Mouse (Mus musculus) cerebellum, adult 9-10 months (tissue): ENCODE results near the gene Gsg1l.
A peak's percentile ranks its signal among the peaks of the same experiment; 100 is the strongest.

Experiments
- DNase-seq: peaks from one replicate; pipeline ENCODE4 v3.0.0; 2022

The Gsg1l gene

GRCm38 (mm10) chr7:126031598-126032364 lies 50.4 kb downstream of the Gsg1l start:
- peak; percentile 96 for DNase-seq

DNA sequence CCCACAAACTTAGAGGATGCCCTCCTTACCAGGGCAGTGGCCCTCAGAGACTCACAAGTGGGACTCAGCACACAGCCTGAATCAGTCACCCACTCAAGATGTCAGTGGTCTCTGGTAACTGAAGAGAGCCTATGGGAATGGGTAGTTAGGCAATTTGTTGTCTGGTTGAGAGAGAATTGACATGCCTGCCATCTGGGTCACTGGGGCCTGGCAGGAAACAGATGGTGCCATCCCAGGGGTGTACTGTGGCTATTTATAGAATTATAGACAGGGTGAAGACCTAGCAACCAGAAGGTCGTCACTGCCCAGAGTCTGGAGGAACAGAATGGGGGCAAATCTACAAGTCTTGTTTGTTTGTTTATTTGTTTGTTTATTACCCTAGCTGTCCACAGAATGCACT lies 54.8 kb downstream of the Gsg1l start:
- DNase-seq: peak; percentile 72

DNA sequence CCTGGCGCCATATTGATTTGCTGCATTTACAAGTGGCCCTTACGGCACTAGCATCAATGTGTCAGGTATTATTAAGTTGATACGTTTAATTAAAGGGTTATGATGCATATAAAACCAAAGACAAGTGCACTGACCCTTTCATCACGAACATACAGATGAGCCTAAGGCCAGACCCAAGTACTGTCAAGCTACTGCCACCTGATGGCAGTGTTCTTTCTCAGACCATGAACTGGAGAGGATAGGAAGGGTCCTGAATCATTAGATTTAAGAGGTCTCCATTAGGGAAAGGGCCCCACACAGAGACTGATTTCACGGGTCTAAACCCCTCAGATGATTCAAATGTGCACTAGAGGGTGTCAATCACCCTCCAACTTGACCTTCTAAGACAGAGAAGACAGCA lies 55.6 kb downstream of the Gsg1l start:
- no peak for DNase-seq

GRCm38 (mm10) chr7:126019966-126020365 lies 62.2 kb downstream of the Gsg1l start:
- no peak for DNase-seq

DNA sequence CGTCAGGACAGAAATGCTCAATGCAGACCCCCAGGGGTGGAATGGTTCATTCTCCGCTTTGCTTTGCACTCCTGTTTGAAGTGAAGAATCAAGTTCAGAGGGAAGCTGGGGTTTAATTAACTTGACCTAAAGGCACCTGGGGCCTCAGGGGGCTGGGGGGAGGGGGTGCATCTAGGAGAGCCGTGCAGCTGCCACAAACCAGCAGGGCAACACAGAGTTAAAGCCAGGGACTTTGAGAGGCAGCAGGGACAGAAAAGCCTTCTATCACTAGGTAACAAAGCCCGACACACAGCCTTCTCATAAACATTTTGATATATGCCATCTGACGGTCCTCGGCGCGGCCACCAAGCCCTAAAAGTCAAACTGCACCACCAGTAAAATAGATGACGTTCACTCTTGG lies 62.9 kb downstream of the Gsg1l start:
- DNase-seq: no peak

- no peak for DNase-seq
Measured at GRCm38 (mm10) chr7:126017455-126017854, 64.8 kb downstream of the Gsg1l start.

DNA sequence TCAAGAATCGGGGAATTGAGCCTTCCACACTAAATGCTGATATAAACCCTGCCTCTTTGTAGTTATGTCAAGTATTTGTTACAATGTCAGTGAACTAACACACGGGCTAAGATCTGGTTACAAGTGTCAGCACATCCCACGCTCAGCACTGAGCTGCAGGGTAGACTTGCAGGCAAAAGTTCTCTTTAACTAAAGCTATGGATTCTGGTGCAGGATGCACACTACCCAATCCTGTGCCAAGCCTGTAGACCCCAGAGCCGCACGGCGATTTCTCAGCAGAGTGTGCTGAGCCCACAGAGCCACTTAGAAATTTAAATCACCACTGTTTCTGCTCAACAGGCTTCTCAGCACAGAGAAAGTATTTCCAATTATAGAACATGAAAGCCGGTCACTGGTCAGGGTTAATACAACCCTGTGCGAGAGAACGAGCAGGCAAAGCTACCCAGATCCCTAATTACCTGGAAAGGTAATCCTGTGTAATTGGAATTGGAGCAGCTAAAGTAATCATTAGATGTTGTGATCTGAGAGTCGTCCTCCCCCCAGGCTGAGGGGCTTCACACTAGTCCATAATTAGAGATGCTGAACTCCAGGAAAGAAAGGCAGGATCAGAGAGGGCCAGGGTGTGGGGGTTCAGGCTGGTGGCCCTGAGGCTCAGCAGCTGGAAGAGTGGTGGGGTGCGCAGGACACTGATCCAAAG lies 69.7 kb downstream of the Gsg1l start:
- DNase-seq: no peak

GRCm38 (mm10) chr7:126008789-126009148 lies 73.4 kb downstream of the Gsg1l start:
- no peak for DNase-seq

GRCm38 (mm10) chr7:126008139-126008788 lies 73.9 kb downstream of the Gsg1l start:
- no peak for DNase-seq

- DNase-seq: no peak
Measured at GRCm38 (mm10) chr7:126007132-126007910, 74.9 kb downstream of the Gsg1l start.

DNA sequence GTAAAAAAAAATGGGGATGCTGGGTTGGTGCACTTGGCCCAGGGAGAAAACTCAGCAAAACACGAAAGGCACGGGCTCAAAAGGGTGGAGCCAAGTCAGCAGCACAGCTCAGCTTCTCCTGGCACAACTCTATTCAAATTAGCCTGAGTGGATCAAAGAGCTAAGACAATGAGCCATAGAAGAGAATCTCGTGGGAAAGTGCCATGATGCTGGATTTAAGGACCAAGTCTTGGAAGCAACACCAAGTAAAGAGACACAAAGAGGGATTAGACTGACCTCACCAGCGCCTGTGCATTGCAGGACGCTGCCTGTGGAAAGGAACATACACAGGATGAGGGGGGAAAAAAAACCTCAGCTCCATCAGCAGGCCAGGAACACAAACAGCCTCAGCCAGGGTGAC lies 76.9 kb downstream of the Gsg1l start:
- no peak for DNase-seq

DNA sequence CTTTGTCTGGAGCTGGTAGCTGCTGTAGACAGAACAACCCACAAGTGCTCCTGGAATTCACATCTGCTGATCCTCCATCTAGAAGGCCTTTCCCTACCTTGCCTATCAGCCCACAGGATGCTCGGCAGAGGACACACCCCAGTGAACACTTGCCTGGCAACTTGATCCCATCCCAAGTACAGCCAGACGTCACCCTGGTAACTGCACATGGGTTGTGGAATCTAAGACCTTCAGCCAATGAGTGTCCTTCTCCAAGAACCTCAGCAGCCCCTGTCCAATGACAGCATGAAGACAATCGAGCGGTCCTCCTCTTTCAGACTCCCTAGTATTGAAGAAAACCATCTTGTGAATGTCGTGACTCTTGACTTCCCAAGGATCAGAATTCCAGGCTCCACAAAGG lies 80.5 kb downstream of the Gsg1l start:
- no peak for DNase-seq

DNA sequence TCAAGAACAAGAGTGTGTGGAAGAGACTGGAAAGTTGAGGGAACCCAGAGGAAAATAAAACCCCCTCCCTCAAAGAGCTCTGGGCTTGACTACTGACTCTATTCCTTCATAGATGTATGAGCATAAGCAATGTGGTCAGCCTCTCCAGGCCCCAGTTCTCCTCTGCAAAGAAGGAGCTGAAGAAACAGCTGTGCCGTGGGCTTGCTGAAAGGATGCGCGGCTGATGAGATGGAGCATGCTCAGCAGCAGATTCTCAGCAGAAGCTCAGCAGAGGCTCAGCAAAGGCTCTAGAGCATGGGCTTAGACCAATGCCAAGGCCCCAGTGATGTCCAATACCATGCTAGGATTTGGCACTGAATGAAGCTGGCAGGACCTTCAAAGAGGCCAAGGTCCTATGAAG lies 82.3 kb downstream of the Gsg1l start:
- no peak for DNase-seq

DNA sequence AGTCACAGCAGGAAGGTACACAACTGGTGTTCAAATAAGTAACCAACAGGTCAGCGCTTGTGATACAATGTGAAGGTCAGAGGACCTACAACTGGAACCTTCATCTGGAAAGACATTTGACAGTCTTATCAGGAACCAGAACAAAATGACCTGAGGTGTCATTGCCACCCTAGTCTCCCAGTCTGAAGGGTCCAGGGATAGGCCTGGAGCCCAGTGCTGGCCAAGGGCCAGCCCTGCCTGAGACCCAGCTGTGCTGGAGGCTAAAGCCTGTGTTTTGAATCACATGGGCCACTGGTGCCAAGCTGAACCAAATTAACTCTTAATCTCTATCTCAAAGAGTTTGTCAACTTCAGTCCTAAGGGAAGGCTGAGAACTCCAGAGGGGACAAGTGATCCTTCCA lies 86.1 kb downstream of the Gsg1l start:
- no peak for DNase-seq

- no peak for DNase-seq
Measured at GRCm38 (mm10) chr7:125992356-125992891, 89.8 kb downstream of the Gsg1l start.

GRCm38 (mm10) chr7:125991846-125992245 lies 90.4 kb downstream of the Gsg1l start:
- no peak for DNase-seq

DNA sequence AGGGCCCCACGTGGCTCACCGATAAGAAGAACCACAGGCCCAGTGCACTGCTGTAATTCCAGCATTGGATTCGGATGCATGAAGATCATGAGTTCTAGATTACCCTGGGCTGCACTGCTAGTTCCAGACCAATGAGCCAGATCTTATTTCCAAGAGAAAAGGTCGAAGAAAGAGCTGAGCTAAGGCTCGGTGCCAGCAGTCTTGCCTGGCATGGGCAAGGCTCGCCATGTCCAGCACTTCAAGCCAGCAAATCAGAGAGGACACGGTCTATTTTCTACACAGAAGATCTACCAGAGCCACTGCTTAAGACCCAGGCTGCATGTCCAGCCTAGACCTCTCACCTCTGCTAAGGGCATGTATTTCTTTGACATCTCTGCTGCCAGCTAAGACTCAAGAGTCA lies 92.2 kb downstream of the Gsg1l start:
- no peak for DNase-seq

- DNase-seq: no peak
Measured at GRCm38 (mm10) chr7:125989489-125989888, 92.7 kb downstream of the Gsg1l start.

DNA sequence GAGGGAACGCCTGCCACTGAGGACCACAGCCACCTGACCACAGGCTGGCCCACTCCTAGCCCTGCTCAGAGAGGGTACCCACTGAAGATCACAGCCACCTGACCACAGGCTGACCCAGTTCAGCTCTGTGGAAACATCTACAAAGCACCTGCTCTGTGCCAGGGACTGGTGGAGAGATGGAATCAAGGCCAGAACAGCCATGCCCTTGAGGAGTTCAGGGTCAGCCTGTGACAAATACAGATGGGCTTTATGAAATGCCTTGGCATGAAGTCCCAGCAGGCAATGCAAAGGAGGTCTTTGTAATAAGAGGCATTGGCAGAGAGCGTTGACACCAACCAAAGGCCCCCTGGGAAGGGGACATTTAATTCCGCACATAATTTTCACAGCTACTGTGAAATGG lies 93.9 kb downstream of the Gsg1l start:
- DNase-seq: no peak

DNA sequence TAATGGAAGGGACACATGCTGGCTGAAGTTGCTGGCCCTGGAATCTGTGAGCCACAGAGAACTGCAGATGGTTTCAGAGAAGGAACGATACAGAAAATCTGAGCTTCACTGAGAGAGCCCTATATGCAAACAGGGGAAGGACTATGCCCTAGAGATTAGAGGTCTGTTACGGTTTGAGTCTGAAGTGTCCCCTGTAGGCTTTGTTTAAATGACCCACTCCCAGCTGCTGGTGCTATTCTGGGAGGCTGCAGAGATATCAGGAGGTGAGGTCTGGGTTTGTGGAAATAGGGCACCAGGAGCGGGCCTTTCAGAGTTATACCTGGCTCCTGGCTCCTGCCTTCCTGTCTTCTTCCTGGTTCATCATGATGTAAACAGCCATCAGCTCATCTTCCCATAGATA lies 95.1 kb downstream of the Gsg1l start:
- no peak for DNase-seq

- no peak for DNase-seq
Measured at GRCm38 (mm10) chr7:125985565-125985964, 96.6 kb downstream of the Gsg1l start.

DNA sequence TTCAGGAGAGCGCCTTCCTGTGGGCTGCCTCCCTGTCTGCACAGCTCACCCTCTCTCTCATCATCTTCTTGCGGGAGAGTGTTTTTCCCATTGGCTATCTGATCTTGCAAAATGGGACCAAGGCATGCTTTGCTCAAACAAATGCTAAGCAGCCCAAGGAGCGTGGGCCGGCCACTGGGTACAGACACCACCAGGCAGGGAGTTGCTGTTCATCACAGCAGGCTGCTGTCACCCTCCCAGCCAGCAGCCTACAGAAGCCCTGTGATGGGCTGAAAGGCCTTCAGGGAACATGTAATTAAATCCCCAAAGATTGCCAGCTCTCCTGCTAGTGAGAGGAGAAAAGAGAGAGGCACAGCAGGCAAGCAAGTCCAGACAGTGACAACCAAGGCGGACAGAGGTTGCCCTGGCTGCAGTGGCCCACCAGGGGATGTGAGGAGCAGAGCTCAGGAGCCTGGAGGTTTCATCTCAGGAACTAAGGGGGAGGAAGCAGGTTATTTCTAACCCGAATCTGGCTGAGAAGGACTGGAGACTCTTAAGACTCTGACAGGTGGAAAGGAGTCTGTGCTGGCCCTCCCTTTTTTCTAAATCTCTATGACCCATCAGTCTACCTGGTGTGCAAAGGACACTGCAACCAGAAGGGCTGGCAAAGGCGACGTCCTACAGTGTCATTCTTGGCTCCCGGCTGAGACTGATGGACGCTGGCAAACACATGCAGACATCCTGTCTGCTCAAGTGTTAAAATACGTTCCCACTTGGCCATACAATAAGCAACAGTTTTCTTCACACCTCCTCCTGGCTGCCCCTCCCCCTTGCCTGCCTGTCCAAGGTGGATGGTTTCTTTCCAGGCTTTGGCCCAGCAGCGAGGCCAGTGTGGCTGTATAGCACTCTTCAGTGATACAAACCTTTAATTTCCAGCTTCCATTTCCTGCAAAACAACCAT lies 98.0 kb downstream of the Gsg1l start:
- DNase-seq: no peak
